Mouse (Mus musculus): Measurements from ENCODE around the gene Bicc1.

- TF ChIP-seq POLR2A (IDR thresholded peaks at IDR 0.05; ENCODE audit: control insufficient read depth, extremely low read depth, insufficient read depth, low read length, poor library complexity) (no peak), CTCF (IDR thresholded peaks at IDR 0.05; ENCODE audit: borderline replicate concordance, control insufficient read depth, extremely low read depth, insufficient read depth, low read length, poor library complexity) (no peak)
These were observed 9.7 kb upstream of the Bicc1 start for GRCm38 (mm10) chr10:71169171-71169570.
